Mouse (Mus musculus) intestine, embryonic 14.5 days (tissue): ENCODE data around the gene Appl2. TPM values are rescaled to one million over a fixed set of nuclear protein-coding genes. Genes with fewer than 3 reads are reported as not detected.

Experiments used
- ATAC-seq: fragments of 200-750 bp; cut with Nextera tagmentation; replicated peaks from 2 replicates; pipeline ENCODE4 v1.8.0; 2017; ENCODE audit warnings: low read depth, moderate number of reproducible peaks, moderate TSS enrichment, moderate library complexity; ENCODE audit not compliant: low FRiP score, low TSS enrichment
- DNase-seq: peaks from one replicate; pipeline ENCODE4 v3.0.0-alpha.2; 2018; ENCODE audit warnings: low spot score
- H3K27ac ChIP-seq: fragments of 300-500 bp; sonication (generic); 2 replicates; pipeline ENCODE4 v1.5.1; 2014; ENCODE audit warnings: low read depth, mild to moderate bottlenecking, control low read depth
- H3K27me3 ChIP-seq: fragments of 300-500 bp; sonication (generic); replicated peaks from 2 replicates; pipeline ENCODE4 v1.6.1; 2014; ENCODE audit warnings: low read length, control low read depth; ENCODE audit not compliant: control insufficient read depth, insufficient read depth
- H3K36me3 ChIP-seq: fragments of 300-500 bp; sonication (generic); 2 replicates; pipeline ENCODE4 v1.6.1; 2014; ENCODE audit warnings: low read length, control low read depth; ENCODE audit not compliant: control insufficient read depth, insufficient read depth
- H3K4me1 ChIP-seq: fragments of 300-500 bp; sonication (generic); replicated peaks from 2 replicates; pipeline ENCODE4 v1.6.1; 2014; ENCODE audit warnings: low read length, control low read depth, mixed read lengths; ENCODE audit not compliant: control insufficient read depth, insufficient read depth
- H3K4me2 ChIP-seq: fragments of 300-500 bp; sonication (generic); 2 replicates; pipeline ENCODE4 v1.6.1; 2014; ENCODE audit warnings: low read length
- H3K4me3 ChIP-seq: fragments of 300-500 bp; sonication (generic); 2 replicates; pipeline ENCODE4 v1.5.1; 2014; ENCODE audit warnings: low read depth, low read length, control low read depth, mixed read lengths
- H3K9ac ChIP-seq: fragments of 300-500 bp; sonication (generic); 2 replicates; pipeline ENCODE4 v1.6.1; 2014; ENCODE audit warnings: mild to moderate bottlenecking, low read length
- H3K9me3 ChIP-seq: fragments of 300-500 bp; sonication (generic); 2 replicates; pipeline ENCODE4 v1.6.1; 2016; ENCODE audit warnings: low read length, control low read depth; ENCODE audit not compliant: control insufficient read depth
- WGBS: fragments of 180-500 bp; shearing (Covaris S2); extraction: QIAGEN DNeasy Blood & Tissue Kit; methylation state at CpG from one replicate; pipeline ENCODE4 v1.1.7; 2014; 5-methylcytosine and 5-hydroxymethylcytosine counted together
- polyA plus RNA-seq: library from polyadenylated mRNA; unstranded; fragments of >200 nt; fragmentation: Nextera tagmentation; extraction: Ambion mirVana; gene quantifications from 2 replicates; pipeline ENCODE4 v1.2.1, GENCODE M21; 2014

The Appl2 gene
- polyA plus RNA-seq, 1 experiment from 2014 or later: 37.7 TPM

- 91% methylated on average over 10 of the region's 10 CpGs for WGBS
- no peak overlapping the region for H3K27ac ChIP-seq
- H3K9me3 ChIP-seq: no peaks in the 10 kb centered on the region
- DNase-seq: no peak
- peaks cover 4% of the 10 kb centered on the region for H3K4me1 ChIP-seq
- H3K4me2 ChIP-seq: no peak overlapping the region
- H3K4me3 ChIP-seq: no peak overlapping the region
- no peak for ATAC-seq
- no peak overlapping the region for H3K9ac ChIP-seq
- peaks cover 8% of the 10 kb centered on the region for H3K36me3 ChIP-seq
- H3K27me3 ChIP-seq: no peaks in the 10 kb centered on the region
Measured at GRCm38 (mm10) chr10:83639881-83640386, 8.6 kb downstream of the Appl2 start.

GRCm38 (mm10) chr10:83637295-83637694, 11.2 kb downstream of the Appl2 start:
- H3K36me3 ChIP-seq: peaks cover 9% of the 10 kb centered on the region
- H3K27ac ChIP-seq: no peak overlapping the region
- DNase-seq (no peak), ATAC-seq (no peak)
- no peak overlapping the region for H3K4me2 ChIP-seq
- H3K9ac ChIP-seq: no peak overlapping the region
- H3K4me3 ChIP-seq: no peak overlapping the region
- no peaks in the 10 kb centered on the region for H3K27me3 ChIP-seq
- H3K9me3 ChIP-seq: no peaks in the 10 kb centered on the region
- H3K4me1 ChIP-seq: peaks cover 11% of the 10 kb centered on the region
- 20% methylated on average over 6 of the region's 6 CpGs for WGBS

DNA sequence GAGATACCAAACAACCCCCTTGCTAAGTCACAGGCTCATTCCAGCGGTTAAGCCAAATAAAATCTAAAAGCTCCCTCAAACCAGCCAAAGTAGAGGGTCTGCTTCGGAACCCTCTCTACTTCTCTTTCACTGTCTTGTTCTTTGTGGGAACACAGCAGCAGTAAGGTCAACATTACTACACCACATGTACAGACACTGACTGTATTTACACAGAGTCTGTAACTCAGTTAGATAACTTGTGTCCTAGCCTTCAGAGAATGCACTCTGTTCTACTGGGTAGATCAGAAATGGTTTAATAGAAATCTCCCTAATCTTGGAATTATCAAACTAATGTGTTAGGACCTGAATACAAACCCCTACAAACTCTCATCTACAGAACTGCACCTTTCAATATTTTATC, 12.3 kb downstream of the Appl2 start:
- no peaks in the 10 kb centered on the region for H3K27me3 ChIP-seq

DNA sequence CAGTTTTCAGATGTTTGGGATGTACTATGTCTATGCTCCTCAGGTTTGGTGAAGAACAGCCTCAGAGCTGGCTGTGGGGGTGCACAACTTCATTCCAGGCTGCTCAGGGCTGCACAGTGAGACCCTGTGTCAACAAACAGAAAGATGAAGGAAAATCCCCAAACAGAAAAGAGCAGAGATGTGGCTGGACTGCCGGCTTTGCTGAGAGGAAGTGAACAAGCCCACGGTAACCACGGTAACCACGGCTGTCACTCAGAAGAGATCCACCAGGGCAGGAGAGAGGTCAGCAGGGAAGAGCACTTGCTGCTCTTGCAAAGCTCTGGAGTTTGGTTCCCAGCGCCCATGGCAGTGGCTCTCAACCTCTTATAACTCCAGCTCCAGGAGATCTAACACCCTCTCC, 14.1 kb downstream of the Appl2 start:
- no peak overlapping the region for H3K4me3 ChIP-seq
- H3K27ac ChIP-seq: no peak overlapping the region
- no peak overlapping the region for H3K4me2 ChIP-seq
- H3K9me3 ChIP-seq: no peaks in the 10 kb centered on the region
- 9% methylated on average over 5 of the region's 5 CpGs for WGBS
- H3K36me3 ChIP-seq: peaks cover 14% of the 10 kb centered on the region; the same call in 1 of the 2 replicates
- DNase-seq: peak; percentile 57
- H3K9ac ChIP-seq: no peak overlapping the region
- ATAC-seq: no peak
- peaks cover 11% of the 10 kb centered on the region for H3K4me1 ChIP-seq
- no peaks in the 10 kb centered on the region for H3K27me3 ChIP-seq

More for the DNA sequence above, 12.3 kb downstream of the Appl2 start:
- Histone ChIP-seq H3K4me3 (no peak overlapping the region), H3K4me2 (no peak overlapping the region), H3K9ac (no peak overlapping the region), H3K27ac (no peak overlapping the region), H3K4me1 (peaks cover 11% of the 10 kb centered on the region), H3K36me3 (peaks cover 14% of the 10 kb centered on the region), H3K9me3 (no peaks in the 10 kb centered on the region)
- WGBS: 90% methylated on average over 2 of the region's 2 CpGs
- ATAC-seq (no peak), DNase-seq (no peak)

GRCm38 (mm10) chr10:83632806-83633374, 15.6 kb downstream of the Appl2 start:
- Histone ChIP-seq H3K27ac (no peak overlapping the region), H3K4me1 (peaks cover 11% of the 10 kb centered on the region), H3K4me2 (no peak overlapping the region), H3K27me3 (no peaks in the 10 kb centered on the region), H3K9ac (no peak overlapping the region), H3K9me3 (no peaks in the 10 kb centered on the region), H3K36me3 (peaks cover 20% of the 10 kb centered on the region; the same call in 1 of the 2 replicates), H3K4me3 (no peak overlapping the region)
- no peak for ATAC-seq
- DNase-seq: no peak
- 81% methylated on average over 7 of the region's 7 CpGs for WGBS

GRCm38 (mm10) chr10:83631775-83632174, 16.8 kb downstream of the Appl2 start:
- Histone ChIP-seq H3K4me3 (no peak overlapping the region), H3K4me1 (peaks cover 11% of the 10 kb centered on the region), H3K27ac (no peak overlapping the region), H3K4me2 (no peak overlapping the region), H3K27me3 (no peaks in the 10 kb centered on the region), H3K9me3 (no peaks in the 10 kb centered on the region), H3K9ac (no peak overlapping the region), H3K36me3 (peaks cover 29% of the 10 kb centered on the region)
- WGBS: 95% methylated on average over 10 of the region's 10 CpGs
- no peak for DNase-seq
- no peak for ATAC-seq

DNA sequence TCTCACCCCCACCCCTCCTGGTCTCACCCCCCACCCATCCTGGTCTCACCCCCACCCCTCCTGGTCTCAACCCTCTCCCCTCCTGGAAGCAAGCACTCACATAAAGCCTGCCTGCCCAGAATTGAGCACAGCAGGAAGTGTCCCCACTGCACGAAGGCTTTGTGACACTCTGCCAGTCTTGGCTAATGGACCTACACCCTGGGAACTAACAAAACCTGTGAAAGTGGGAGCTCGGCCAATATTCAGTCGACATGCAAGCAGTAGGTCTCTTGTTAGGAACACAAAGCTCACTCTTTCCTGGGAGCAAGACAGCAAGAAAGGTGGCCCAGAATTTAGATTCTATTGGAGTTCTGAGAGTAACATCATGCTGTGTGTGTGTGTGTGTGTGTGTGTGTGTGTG, 17.6 kb downstream of the Appl2 start:
- Histone ChIP-seq H3K4me1 (peaks cover 11% of the 10 kb centered on the region), H3K27me3 (no peaks in the 10 kb centered on the region), H3K4me3 (no peak overlapping the region), H3K9ac (no peak overlapping the region), H3K27ac (no peak overlapping the region), H3K36me3 (peaks cover 37% of the 10 kb centered on the region), H3K4me2 (no peak overlapping the region), H3K9me3 (no peaks in the 10 kb centered on the region)
- ATAC-seq (no peak), DNase-seq (no peak)
- WGBS: 78% methylated on average over 3 of the region's 3 CpGs

GRCm38 (mm10) chr10:83629878-83630277, 18.7 kb downstream of the Appl2 start:
- DNase-seq: no peak
- H3K36me3 ChIP-seq: peaks cover 42% of the 10 kb centered on the region
- H3K9ac ChIP-seq: no peak overlapping the region
- H3K4me1 ChIP-seq: peaks cover 6% of the 10 kb centered on the region
- H3K27ac ChIP-seq: no peak overlapping the region
- ATAC-seq: no peak
- WGBS: 90% methylated on average over 5 of the region's 5 CpGs
- H3K4me2 ChIP-seq: no peak overlapping the region
- no peaks in the 10 kb centered on the region for H3K27me3 ChIP-seq
- H3K4me3 ChIP-seq: no peak overlapping the region
- no peaks in the 10 kb centered on the region for H3K9me3 ChIP-seq

DNA sequence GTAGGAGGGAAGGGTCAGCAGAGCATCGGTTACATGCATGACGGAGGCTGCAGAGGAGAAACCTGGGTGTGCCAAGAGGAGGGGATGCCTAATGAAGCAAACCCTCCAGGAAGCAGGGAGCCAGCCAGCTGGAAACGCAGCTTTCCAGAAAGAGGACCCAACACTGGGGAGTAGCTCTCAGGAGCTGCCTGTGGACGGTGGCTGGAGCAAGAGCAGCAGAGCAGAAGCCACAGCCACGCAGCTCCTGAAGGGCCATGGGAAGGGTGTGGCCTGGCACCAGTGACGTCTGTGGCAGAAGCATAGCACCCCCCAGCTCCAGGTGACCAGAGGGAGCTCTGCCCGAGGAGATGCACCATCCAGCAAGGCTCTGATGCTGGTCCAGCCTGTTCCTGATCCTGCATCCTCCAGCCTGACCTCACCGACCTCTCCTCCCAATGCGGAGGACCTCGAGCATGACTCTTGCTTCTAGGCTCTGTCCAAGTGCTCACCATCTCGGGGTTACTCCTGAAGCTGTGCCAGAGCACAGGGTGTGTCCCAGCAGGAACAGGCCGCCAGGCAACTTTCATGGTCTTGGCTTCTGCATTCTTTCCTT, 19.3 kb downstream of the Appl2 start:
- H3K4me3 ChIP-seq: no peak overlapping the region
- no peaks in the 10 kb centered on the region for H3K9me3 ChIP-seq
- H3K9ac ChIP-seq: no peak overlapping the region
- no peak for DNase-seq
- 90% methylated on average over 10 of the region's 12 CpGs for WGBS
- H3K36me3 ChIP-seq: peaks cover 47% of the 10 kb centered on the region
- peaks cover under 1% of the 10 kb centered on the region; the same call in 1 of the 2 replicates for H3K4me1 ChIP-seq
- H3K27me3 ChIP-seq: no peaks in the 10 kb centered on the region
- H3K27ac ChIP-seq: no peak overlapping the region
- no peak overlapping the region for H3K4me2 ChIP-seq
- no peak for ATAC-seq
